Mouse (Mus musculus) adrenal gland, postnatal 36 days (tissue): ENCODE data around the gene Coa7. TPM values are rescaled to one million over a fixed set of nuclear protein-coding genes. Genes with fewer than 3 reads are reported as not detected.

Source experiments
- DNase-seq, 2 experiments: peaks; one replicate each; pipeline ENCODE4 v3.0.0; 2021; ENCODE audit warnings: mixed read lengths in 1 of 2
- long read RNA-seq, 2 experiments: library from polyadenylated mRNA; stranded (forward); transcript quantifications; one replicate each; pipeline ENCODE4 v2.0.0; 2021; ENCODE audit warnings: borderline sequencing depth in 2 of 2
- total RNA-seq, 2 experiments: library from RNA; stranded (reverse); gene quantifications; 2 replicates each; pipeline ENCODE4 v1.2.3; 2021

Gene Coa7
- total RNA-seq = 10 to 100 TPM; 39.0 to 46.7 TPM
- long read RNA-seq, experiment 1, transcript Coa7-202 (3 exons, 3,714 nt) = major isoform, 45 of 49 reads
- long read RNA-seq, experiment 1, partial matches to known transcripts = 0 of 49 reads
- long read RNA-seq, experiment 1, other reads (novel, unspliced or antisense) = 4 of 49 reads
- long read RNA-seq, experiment 2, transcript Coa7-202 (3 exons, 3,714 nt) = major isoform, 14 of 14 reads
- long read RNA-seq, experiment 2, partial matches to known transcripts = 0 of 14 reads
- long read RNA-seq, experiment 2, other reads (novel, unspliced or antisense) = 0 of 14 reads

GRCm38 (mm10) chr4:108327730-108328484 is at the start of gene Coa7:
Coa7 (plus strand) TSS chr4:108328140.
- peak; percentile 97 for DNase-seq

GRCm38 (mm10) chr4:108300266-108300665 is 27.7 kb upstream of the Coa7 start:
- peak; percentile 12 to 20 for DNase-seq

GRCm38 (mm10) chr4:108300670-108301373 is 27.1 kb upstream of the Coa7 start, which contains the start of gene Zyg11b:
Zyg11b (minus strand) TSS chr4:108301096.
- peak; percentile 91 to 95 for DNase-seq

- DNase-seq = no peak
Observed at GRCm38 (mm10) chr4:108302296-108302890, 25.5 kb upstream of the Coa7 start.

- no peak for DNase-seq
Observed at GRCm38 (mm10) chr4:108310706-108311105, 17.2 kb upstream of the Coa7 start.

GRCm38 (mm10) chr4:108314041-108314440 is 13.9 kb upstream of the Coa7 start:
- no peak for DNase-seq

- DNase-seq = no peak
Observed at GRCm38 (mm10) chr4:108317656-108318605, 10.0 kb upstream of the Coa7 start.

- no peak for DNase-seq
Observed at GRCm38 (mm10) chr4:108318649-108319615, 9.0 kb upstream of the Coa7 start.

- no peak for DNase-seq
Observed at GRCm38 (mm10) chr4:108319747-108320146, 8.2 kb upstream of the Coa7 start.

GRCm38 (mm10) chr4:108320627-108321380 is 7.1 kb upstream of the Coa7 start:
- DNase-seq = peak; percentile 48 to 57

- DNase-seq = no peak
Observed at GRCm38 (mm10) chr4:108323588-108323987, 4.4 kb upstream of the Coa7 start.

- peak in 1 of 2 experiments; percentile 18 for DNase-seq
Observed at GRCm38 (mm10) chr4:108327071-108327579, 815 bp upstream of the Coa7 start.

- DNase-seq = peak in 1 of 2 experiments; percentile 5
Observed at GRCm38 (mm10) chr4:108329840-108330239, 1.9 kb downstream of the Coa7 start.

- no peak for DNase-seq
Observed at GRCm38 (mm10) chr4:108332041-108332440, 4.1 kb downstream of the Coa7 start.

GRCm38 (mm10) chr4:108335413-108335812 is 7.5 kb downstream of the Coa7 start:
- no peak for DNase-seq

GRCm38 (mm10) chr4:108336765-108337164 is 8.8 kb downstream of the Coa7 start:
- no peak for DNase-seq

GRCm38 (mm10) chr4:108337817-108338216 is 9.9 kb downstream of the Coa7 start:
- no peak for DNase-seq

GRCm38 (mm10) chr4:108338321-108338733 is 10.4 kb downstream of the Coa7 start:
- DNase-seq = peak; percentile 76 to 82

GRCm38 (mm10) chr4:108338811-108339210 is 10.9 kb downstream of the Coa7 start:
- DNase-seq = no peak
